Mouse (Mus musculus): ENCODE results near the gene 1700013F07Rik. TPM values are rescaled to one million over a fixed set of nuclear protein-coding genes. Genes with fewer than 3 reads are reported as not detected.
A peak's percentile ranks its signal among the peaks of the same experiment; 100 is the strongest.

Gene 1700013F07Rik
- total and polyA plus RNA-seq, 3 experiments = 0.38 to 2.5 (median 0.94) TPM

GRCm38 (mm10) chr3:108562133-108562730 lies 28.3 kb downstream of the 1700013F07Rik start, which contains the start of gene Tmem167b (continued):
- TF ChIP-seq KAT2A (IDR thresholded peaks at IDR 0.05; ENCODE audit: insufficient replicate concordance, low read length) = peak; percentile 75; the same call in 1 of the 2 replicates
- TF ChIP-seq TBP (conservative IDR thresholded peaks at IDR 0.05; ENCODE audit: low read depth, low read length) = peak; percentile 92
- no peak for TF ChIP-seq RAD21 (IDR thresholded peaks at IDR 0.05; ENCODE audit: low read depth, low read length)
- TF ChIP-seq HCFC1 (IDR thresholded peaks at IDR 0.05; ENCODE audit: low read depth, low read length) = peak; percentile 94
- TF ChIP-seq JUN (IDR thresholded peaks at IDR 0.05; ENCODE audit: insufficient read depth, low read depth, low read length) = no peak
- TF ChIP-seq IRF4 (IDR thresholded peaks at IDR 0.05; ENCODE audit: low read depth, low read length) = peak; percentile 59; the same call in 1 of the 2 replicates
- no peak; the same call in none of the 2 replicates for TF ChIP-seq ETS1 (conservative IDR thresholded peaks at IDR 0.05; ENCODE audit: low read depth, low read length)
- TF ChIP-seq NELFE (IDR thresholded peaks at IDR 0.05; ENCODE audit: low read depth, low read length) = peak; percentile 77
- TF ChIP-seq MAZ (IDR thresholded peaks at IDR 0.05; ENCODE audit: low read depth, low read length) = 0 out of 2 replicates have a peak, but pooled peaks have one; percentile 67
- TF ChIP-seq CHD1 (IDR thresholded peaks at IDR 0.05; ENCODE audit: low read depth, low read length) = no peak
- peak; percentile 57 for TF ChIP-seq POLR2A (IDR thresholded peaks at IDR 0.05; ENCODE audit: low read depth, low read length)
- TF ChIP-seq BHLHE40 (IDR thresholded peaks at IDR 0.05; ENCODE audit: low read depth, low read length) = no peak
- TF ChIP-seq ELF1 (IDR thresholded peaks at IDR 0.05; ENCODE audit: low read depth, low read length) = peak; percentile 95
- no peak for TF ChIP-seq JUND (conservative IDR thresholded peaks at IDR 0.05; ENCODE audit: low read depth, low read length)

DNA sequence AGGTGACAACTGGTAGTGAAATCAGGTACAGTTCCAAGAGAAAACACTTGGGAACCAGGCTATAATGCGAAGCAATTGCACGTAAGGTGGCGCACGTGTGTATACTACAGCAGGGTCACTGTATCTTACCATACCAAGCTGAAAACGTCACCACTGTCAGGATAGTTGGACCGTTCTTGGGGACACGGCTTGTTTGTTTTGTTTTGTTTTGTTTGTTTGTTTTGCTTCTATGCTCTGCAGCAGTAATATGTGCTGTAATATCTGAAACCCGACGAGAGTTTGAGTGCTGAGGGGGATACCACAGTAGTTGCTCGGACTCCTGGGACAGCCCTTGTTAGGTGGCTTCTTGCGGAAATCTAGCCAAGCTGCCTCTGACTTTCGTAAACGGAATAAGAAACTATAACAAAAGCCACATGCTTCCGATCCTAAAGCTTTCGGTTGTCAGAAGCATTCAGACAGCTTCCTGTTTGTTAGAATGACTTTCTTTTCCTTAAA lies 28.9 kb downstream of the 1700013F07Rik start:
- Histone ChIP-seq H3K4me3 (replicated peaks in 1 of 3; ENCODE audit: low read depth in 2 of 3, low read length in 2 of 3, poor library complexity in 1 of 3) (peak overlapping the region; percentile 58 to 74 (median 67)), H3K4me1 (ENCODE audit: control insufficient read depth in 1 of 2, insufficient read depth in 2 of 2) (peaks cover 5 to 9% of the 10 kb centered on the region in 2 experiments), H3K9me3 (replicated peaks; ENCODE audit: low read length) (peaks cover 6% of the 10 kb centered on the region), H3K27me3 (replicated peaks) (peaks cover under 1% of the 10 kb centered on the region), H3K79me2 (replicated peaks; ENCODE audit: control insufficient read depth, extremely low read depth, insufficient read depth, poor library complexity, severe bottlenecking) (peaks cover 8% of the 10 kb centered on the region; the same call in 1 of the 2 replicates), H3K4me2 (ENCODE audit: insufficient read depth, low read depth, poor library complexity, severe bottlenecking) (peak overlapping the region; percentile 99), H3K27ac (ENCODE audit: insufficient read depth, low read depth) (peak overlapping the region; percentile 77), H3K36me3 (replicated peaks in 1 of 2; ENCODE audit: control insufficient read depth in 1 of 2, insufficient read depth in 1 of 2, low read length in 1 of 2) (peaks cover 14 to 28% of the 10 kb centered on the region in 2 experiments), H3K9ac (ENCODE audit: insufficient read depth, low read depth) (peak overlapping the region; percentile 85)
- in situ Hi-C loops (cut with MboI; ENCODE audit: low pct_ligation_motif_present, low pct_unique_long_range_greater_than_20kb, low sequenced_read_pairs) = no loop called here
- TF ChIP-seq MYC (IDR thresholded peaks at IDR 0.05; ENCODE audit: low read depth, low read length) = peak; percentile 16; the same call in 1 of the 2 replicates
- no peak for TF ChIP-seq EP300 (IDR thresholded peaks at IDR 0.05; ENCODE audit: low read length)
- peak; percentile 5; the same call in 1 of the 2 replicates for TF ChIP-seq JUND (conservative IDR thresholded peaks at IDR 0.05; ENCODE audit: low read depth, low read length)
- no peak for TF ChIP-seq HCFC1 (IDR thresholded peaks at IDR 0.05; ENCODE audit: low read depth, low read length)
- TF ChIP-seq BHLHE40 (IDR thresholded peaks at IDR 0.05; ENCODE audit: low read depth, low read length) = peak; percentile 86
- TF ChIP-seq E2F4 (IDR thresholded peaks at IDR 0.05; ENCODE audit: insufficient replicate concordance, low read depth, low read length) = no peak
- peak; percentile 83 for TF ChIP-seq MAX (IDR thresholded peaks at IDR 0.05; ENCODE audit: low read length)
- TF ChIP-seq CTCF (conservative IDR thresholded peaks at IDR 0.05 in 1 of 2, IDR thresholded peaks at IDR 0.05 in 1 of 2; ENCODE audit: low read depth in 2 of 2, low read length in 2 of 2) = peak in 1 of 2 experiments; percentile 57; a peak in 2 of 4 replicates
- peak; percentile 0; the same call in 1 of the 2 replicates for TF ChIP-seq NELFE (IDR thresholded peaks at IDR 0.05; ENCODE audit: low read depth, low read length)
- TF ChIP-seq CHD1 (IDR thresholded peaks at IDR 0.05; ENCODE audit: low read depth, low read length) = 0 out of 2 replicates have a peak, but pooled peaks have one; percentile 22
- TF ChIP-seq JUN (IDR thresholded peaks at IDR 0.05; ENCODE audit: insufficient read depth, low read depth, low read length) = no peak
- TF ChIP-seq SMC3 (IDR thresholded peaks at IDR 0.05; ENCODE audit: low read depth, low read length) = no peak
- DNase-seq (ENCODE audit: extremely low read depth) = no peak
- dilution Hi-C loops (cut with MboI; ENCODE audit: extremely low pct_ligation_motif_present, extremely low pct_unique_long_range_greater_than_20kb, low sequenced_read_pairs) = no loop called here

All from CH12.LX (cell line).